Mouse (Mus musculus) right cerebral cortex, adult 18-20 months (tissue): Measurements from ENCODE around the gene Eea1.

Source experiments
- DNase-seq: peaks from one replicate; pipeline ENCODE4 v3.0.0; 2022; ENCODE audit warnings: mixed read lengths

Eea1 gene

DNA sequence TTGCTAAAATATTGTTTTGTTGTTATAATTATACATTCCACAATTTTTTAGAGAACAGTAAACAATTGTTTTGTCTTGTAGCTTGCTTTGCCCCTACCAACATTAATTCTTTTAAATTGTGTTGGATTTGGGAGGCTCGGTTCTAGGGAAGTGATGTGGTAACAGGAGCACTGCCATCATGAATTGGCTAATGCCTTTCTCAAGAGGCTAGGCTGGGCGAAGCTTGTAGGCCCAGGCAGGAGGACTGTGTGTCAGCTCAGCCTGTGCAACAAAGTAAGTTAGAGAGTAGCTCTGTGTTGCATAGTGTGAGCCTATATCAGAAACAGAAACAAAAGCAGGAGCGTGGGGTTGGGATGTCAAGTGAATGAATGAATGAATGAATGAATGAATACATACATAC lies 9.0 kb downstream of the Eea1 start:
- no peak for DNase-seq

DNA sequence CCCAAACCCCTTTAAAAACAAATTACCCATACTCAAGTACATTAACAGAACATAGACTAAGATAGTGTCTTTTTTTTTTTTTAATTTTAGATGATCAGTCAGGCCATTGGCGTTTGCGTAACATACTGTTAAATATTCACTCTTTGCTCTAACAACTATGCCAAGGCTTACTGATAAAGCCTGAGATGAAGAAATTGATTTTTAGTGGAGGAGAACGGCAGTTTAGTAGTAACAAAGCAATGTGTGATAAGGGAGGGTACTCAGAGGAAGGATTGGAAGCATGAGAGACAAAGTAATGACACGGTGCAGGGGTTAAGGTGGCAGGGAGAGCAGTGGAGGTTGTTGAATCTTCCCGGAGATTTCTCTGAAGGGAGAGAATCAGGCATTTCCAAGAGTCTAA lies 9.7 kb downstream of the Eea1 start:
- no peak for DNase-seq

DNA sequence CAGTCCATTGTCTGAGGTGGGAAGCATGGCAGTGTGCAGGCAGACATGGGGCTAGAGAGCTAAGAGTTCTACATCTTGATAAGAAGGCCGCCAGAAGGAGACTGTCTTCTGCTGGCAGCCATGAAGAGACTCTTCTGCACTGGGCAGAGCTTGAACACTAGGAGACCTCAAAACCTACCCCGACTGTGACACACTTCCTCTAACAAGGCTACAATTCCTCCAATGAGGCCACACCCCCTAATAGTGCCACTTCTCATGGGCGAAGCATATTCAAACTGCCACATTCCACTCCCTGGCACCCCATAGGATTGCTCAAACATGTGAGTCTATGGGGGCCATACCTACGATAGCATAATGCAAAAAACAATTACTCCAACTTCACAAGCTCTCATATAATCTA lies 10.3 kb downstream of the Eea1 start:
- DNase-seq = no peak

DNA sequence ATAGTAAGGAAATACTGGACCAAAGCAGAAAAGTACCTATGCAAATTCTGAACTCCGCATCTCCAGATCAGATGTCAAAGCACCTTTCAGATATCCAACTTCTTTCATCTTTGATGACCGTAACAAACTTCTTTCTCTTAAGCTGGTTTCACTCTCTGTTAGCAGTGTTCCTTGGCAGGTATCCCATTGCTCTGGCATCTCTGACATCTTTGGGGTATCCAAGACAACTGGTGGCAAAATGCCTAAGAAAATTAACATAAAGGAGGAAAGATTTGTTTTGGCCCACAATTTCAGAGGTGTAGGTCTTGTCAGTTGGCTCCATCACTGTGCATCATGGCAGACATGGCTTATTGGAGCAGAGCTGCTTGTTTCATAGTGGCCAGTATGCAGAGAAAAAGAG lies 10.9 kb downstream of the Eea1 start:
- DNase-seq = no peak

DNA sequence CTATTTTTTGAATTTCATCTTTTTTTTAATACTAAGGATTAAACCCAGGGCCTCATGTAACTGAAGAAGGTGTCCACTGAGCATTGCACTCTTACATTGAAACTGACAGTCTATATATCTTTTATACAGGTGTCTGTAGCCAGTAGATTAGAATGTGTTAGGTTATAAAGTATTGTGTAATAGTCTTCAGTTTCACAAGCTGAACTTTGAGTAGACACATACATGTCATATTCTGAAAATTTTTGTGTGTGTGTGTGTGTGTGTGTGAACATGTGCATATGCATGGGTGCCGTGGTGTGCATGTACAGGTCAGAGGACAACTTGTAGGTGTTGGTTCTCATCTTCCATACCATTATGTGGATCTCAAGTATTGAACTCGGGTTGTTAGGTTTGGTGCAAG lies 16.2 kb downstream of the Eea1 start:
- DNase-seq = no peak

DNA sequence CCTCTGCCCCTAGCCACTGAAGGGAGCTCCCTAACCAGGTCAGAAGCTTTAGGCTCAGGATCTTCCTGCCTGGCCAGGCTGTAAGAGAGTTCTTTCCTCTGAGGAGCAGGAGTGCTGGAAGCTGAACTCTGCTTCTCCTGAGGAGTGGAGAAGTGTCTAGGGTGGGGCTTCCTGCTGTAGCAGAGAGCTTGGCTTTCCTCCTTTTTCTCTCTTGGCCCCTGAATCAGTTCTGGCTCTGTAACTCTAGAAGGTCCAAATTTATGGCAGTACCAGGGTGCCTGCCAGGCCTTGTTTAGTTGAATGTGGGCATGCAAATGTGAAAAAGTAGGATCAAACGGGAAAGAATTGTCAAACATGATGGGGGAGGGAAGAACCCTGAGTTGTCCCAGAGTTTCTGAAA lies 17.1 kb downstream of the Eea1 start:
- no peak for DNase-seq

DNA sequence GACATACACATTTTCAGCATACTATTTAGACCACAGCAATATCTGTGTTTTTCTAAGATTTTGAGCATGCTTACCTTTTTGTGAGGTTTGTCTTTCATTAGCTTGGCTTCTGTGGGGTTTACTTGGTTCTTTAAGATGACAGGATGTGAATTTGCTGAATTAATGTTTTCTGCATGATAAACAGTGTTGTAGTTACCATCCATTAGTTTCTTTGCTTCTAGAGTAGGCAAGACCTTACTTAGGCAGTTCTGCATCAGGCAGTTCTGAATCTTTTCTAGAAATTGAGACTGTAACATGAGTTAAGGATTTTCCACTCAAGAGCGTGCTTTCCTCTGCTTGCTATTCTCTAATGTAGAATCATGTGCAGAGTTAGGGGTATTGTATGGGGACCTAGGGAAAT lies 24.2 kb downstream of the Eea1 start:
- no peak for DNase-seq

DNA sequence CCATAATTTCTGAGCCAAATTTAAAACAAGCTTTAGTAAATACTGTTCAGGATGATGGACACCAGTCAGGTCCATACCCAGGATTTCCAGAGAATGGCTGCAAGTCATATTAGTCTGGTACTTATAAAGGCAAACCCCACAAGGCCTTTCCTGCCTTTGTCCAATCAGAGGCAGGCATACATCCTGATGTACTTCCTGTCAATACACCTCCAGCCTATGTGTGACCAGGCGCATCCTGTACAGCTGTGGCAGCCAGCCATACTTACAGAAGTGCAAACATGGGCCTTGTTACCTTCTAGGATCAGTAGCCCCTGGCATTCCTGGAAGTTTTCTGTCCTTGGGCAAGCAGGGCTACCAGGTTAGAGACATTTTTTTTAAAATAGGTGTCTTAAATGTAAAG lies 29.2 kb downstream of the Eea1 start:
- DNase-seq = no peak

DNA sequence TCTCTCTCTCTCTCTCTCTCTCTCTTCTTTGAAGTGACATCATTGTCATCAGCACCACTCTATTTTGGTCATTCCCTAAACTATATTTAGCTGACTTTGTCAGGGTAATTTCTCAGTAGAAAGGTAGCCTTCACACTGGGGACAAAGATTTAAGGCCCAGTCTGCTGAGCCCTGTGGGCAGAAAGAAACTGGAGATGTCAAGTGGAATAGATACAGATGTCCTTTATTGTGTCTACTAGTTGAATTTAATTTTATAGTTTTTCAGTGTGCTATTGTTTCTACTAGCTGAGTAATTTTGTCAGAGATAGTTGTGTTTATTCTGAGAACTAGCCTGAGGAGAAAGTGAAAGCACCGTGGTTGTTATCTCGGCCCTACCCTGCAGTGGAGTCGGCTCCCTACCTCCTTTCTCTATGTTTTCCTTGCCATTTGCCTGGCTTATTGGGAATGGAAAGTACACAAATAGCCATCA lies 30.3 kb downstream of the Eea1 start:
- DNase-seq = no peak

DNA sequence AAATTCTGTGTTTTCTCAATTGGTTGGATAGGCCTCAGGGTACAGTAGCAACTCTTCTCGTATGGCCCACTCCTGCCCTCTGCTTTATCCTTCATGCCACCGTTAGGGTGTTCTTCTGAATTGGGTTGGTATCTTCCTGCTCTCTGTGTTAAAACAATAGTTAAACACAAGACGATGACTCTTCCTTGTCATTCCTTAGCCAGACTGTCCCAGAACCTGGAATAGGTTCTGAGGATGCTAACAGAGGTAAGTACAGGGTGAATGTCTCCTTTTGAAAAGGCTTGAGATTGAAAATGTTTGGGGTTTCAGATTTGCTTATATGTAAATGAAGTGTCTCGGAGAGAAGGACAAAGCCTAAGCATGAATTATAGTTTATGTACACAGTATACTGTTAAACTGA lies 30.9 kb downstream of the Eea1 start:
- no peak for DNase-seq

DNA sequence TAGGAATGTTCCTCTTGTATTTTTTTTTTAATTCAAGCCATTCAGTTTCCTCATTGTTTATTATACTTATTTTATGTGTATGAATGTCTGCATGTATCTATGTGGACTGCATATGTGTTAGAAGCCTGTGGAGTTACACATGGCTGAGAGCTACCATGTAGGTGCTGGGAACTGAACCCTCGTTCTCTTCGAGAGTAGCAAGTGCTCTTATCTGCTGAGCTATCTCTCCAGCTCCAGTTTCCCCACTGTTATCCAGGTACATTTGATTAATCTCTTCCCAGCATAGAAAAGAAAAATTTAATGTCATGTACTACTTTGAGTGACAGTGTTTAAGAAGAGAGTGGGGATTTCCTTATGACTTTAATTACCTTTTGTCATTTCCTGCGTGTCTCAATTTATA lies 31.5 kb downstream of the Eea1 start:
- DNase-seq = no peak

DNA sequence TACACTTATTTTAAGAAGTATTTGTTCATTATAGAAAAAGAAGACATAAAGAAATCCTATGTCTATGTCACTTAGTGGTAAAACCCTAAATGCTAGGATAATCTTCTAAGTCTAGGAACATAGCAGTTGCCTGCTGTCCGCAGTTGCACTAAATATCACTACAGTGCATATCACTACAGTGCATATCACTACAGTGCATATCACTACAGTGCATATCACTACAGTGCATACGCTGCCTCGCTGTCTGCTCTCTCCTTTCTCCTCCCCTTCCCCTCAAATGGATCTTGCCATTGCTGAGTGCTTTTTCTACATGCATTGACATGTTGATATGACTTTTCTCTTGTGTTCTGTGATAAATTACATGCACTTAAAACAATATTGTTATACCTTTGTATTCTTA lies 34.0 kb downstream of the Eea1 start:
- no peak for DNase-seq

DNA sequence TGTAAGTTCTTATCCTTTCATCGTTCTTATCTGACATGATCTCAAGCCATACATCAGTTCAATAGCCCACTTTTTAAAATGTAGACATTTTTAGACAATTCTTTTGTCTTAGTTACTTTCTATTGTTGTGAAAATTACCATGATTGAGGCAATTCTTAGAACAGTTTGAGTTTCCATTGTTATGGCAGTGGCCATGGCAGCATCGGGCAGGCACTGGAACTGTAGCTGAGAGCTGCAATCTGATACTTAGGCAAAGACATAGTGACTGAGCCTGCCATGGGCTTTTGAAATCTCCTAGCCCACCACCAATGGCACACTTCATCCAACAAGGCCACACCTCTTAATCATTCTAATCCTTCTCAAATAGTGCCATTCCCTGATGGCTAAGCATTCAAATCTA lies 36.3 kb downstream of the Eea1 start:
- DNase-seq = no peak

DNA sequence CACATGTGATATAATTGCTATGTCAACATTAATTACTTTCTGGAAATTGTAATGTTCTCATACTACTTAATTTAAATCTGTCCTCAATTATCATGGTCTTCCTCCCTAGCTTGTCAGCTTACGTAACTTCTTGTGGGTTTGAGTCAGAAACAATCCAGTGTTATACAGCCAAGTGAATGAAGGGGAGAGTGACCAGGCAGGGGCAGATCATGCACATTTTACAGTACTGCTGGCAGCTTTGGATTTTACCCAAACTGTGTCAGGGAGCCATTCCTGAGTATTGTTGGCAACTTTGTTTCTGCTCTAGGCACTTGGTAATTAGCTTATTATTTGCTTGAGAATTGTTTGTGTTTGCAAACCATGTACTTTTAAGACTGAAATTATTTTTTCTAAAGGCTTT lies 49.3 kb downstream of the Eea1 start:
- no peak for DNase-seq

DNA sequence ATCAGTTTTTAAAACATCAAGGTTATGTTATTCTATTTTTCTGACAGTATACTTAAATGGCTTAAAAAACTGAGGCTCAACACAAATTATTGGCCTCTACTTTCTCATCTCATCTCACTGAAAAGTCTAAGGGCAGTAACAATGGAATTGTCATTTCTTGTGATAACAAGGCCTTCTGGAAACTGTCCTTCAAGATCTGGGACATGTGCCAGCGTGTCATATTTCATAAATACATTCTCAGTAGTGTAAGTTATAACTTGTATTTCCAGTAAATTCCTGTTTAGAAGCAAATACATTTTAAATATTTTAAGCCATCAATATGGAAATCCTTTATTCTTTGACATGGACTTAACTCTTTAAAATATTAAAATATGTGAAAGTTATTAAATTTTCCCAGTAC lies 50.7 kb downstream of the Eea1 start:
- DNase-seq = no peak

DNA sequence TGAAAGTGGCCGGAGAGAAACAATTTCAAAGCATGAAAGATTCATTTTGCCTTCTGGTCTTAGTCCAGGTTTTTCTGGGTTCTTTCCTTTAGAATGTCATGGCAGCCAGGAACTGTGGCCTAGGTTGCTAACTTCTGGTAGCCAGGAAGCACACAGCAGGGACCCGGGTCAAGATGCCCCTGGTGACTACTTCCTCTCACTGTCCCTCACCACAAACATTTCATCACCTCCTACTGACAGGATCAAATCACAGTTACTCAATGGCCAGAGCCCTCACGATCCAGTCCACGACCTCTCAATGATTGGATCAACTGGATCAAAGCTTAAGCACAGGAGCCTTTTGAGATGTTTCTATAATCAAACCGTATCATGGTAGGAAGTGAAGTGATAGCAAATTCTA lies 60.5 kb downstream of the Eea1 start:
- DNase-seq = no peak

DNA sequence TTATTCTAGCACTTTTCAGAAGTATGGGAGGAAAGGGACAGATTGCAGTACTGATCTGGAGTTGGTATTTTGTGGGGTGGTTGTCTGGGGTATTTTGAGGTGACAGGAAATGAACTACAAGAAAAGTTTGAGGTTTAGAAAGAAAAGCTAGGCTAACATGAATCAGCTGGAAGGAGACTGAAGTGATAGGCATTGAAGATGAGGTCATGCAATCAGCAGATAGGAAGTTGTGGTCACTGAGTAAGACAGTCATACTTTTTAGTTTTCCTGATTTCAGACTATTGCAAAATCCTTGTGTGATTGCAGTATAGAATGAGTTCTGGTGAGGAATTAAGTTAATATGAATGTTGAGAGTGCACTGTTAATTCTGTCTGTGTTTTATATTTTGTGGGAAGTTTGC lies 75.3 kb downstream of the Eea1 start:
- no peak for DNase-seq

DNA sequence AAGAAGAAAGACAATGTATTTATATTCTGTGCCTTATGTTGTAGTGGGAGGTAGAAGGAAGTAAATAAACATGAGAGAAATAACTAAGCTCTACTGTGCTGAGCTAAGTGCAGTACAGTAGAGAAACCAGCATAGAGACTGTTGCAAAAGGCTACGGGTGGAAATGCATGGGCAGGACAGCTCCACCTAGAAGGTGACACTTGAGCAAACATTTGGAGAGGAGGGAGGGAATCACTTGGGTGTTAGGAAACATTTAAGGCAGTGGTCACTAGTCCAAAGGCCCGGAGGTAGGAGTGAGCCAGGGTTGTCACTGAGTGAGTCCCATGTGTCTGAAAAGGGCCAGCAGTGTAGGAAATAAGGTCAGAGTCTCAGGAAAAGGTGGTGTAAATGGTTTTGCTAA lies 77.0 kb downstream of the Eea1 start:
- DNase-seq = no peak

DNA sequence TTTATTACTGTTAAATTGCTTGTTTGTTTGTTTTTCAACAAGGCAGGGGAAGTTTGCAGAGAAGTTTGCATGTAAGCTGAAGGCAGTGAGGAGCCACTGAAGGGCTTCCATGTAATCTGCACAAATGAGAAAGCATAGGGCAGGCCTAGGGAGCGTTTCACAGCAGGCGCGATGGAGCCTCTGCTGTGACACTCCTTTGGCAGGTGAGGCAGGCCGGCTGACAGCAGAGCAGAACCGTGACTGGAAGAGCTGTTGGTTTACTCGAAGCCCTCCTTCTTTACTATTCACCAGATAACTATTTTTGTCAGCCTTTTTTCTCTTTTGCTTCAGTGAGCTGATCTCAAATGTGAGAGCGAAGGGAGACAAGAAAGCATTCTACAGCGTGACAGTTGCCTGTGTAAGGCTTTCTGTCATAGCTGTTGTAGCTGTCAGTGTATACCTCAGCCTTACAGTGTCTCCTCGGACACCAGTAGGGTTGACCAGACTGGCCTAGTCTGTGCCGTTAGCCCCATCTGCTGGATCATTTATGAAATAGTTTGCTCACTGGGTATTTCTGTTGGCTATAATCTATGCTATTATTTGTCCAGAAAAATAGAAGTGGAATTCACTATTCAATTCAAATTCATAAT lies 93.0 kb downstream of the Eea1 start:
- peak; percentile 49 for DNase-seq

DNA sequence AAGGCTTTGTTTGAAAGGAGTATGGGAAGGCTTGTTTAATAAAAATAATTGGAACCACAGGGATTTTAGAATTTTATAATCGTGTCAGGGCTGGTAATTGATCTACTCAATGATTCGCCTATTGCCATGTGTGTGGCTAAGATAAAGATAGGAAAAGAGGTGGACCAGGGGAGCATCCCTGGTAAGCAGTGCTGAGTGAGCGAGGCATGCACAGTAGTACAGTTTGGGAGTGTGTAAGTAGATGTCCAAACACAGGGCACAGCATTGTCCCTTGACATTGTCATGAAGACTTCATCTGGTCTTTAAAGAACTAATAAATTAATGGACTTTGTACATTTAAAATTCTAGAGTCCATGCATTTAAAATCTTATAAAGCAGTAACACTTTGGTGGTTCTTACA lies 93.7 kb downstream of the Eea1 start:
- no peak for DNase-seq

DNA sequence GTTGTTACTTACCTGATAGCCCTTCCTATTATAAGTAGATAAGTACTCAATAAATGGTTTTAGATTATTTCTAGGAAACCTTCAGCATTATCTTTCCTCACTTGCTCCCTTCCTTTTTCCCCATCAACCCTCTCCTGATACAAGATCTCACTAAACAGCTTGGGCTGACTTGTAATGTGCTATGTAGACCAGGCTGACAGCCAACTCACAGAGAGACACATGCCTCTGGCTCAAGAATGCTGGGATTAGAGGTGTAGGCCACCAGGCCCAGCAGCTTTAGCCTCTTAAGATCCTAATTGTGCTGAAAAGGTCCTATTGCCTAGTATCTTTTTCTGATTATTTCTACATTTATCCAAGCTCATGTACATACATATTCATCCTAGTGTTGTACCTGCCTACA lies 95.5 kb downstream of the Eea1 start:
- no peak for DNase-seq

DNA sequence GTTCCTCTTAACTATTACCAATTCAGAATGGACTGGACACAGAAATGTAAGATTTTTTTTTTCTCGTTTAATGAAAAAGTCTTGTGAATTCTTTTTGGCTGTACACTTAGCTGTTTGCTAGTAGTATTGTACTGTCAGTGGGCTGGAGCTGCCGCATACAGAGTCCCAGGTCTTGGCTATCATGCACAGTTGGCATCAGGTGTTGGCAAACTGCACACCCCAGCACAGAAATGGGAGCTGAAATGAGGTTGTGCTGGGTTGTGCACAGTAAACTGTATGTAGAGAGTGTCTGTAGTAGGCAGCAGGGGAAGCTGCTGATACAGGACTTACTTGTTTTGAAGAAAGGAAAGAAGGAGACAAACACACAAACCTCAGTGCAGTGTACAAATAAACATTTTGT lies 103.8 kb downstream of the Eea1 start:
- DNase-seq = no peak

DNA sequence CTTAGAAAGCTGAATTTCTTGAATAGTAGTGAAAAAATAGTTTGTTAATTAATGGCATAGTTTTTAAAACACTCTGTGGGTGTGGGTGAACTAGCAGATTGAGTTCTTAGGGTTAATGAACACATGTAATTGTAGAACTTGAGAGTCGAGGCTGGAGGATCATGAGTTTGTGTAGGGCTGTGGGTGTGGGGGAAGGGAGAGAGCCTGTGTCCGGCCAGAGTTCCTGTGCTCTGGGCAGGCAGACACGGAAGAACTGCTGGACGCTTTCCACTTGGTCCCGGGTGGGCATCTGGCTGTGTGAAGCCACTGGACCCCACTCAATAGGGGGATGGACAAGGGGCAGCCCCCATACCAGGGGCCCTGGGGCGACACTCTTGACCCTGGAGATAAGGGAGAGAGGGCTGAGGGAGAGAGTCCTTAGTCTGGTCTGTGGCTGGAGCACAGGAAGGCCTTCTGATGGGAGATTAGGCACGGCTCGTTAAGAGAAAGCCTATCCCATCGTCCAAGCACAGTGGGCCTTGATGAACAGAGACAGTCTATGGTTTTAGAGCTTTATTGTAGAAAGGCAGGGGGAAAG lies 107.6 kb downstream of the Eea1 start:
- no peak for DNase-seq

DNA sequence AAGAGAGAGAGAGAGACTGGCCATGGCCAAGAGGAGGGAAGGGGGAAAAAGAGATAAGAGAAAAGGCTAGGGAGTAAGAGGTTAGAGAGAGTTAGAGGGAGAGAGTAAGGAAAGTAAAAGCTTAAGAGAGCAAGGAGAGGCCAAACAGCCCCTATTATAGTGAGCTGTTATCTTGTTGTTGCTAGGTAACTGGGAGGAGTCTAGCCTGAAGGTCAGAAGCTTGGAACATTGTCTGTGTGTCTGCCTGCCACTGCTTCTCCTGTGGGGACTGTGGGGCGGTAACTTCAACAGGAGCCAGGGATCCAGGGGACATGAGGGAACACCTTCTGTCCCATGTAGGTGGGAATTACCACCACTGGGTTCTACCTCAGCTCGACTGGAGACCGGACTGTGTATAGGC lies 108.1 kb downstream of the Eea1 start:
- DNase-seq = no peak

DNA sequence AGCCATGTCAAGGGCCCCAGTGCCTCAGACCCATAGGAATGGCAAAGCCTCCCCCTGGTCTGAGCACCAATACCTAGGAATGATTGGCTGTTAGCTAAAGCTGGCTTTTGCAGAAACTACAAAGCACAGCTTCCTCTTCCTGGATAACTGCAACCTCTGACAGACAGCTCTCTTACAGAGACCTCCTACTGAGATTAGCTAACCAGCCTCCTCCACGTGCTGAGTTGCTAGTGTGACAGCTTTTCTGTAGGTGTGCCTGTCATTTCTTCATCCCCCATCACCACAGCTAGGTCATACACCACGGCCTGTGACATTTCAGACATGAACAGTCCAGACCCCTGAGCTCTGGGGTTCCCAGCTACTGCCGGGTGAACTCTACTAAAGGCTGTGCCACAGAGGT lies 126.9 kb downstream of the Eea1 start:
- peak; percentile 34 for DNase-seq
